Mouse (Mus musculus): ENCODE measurements around the gene Lbr. TPM values are rescaled to one million over a fixed set of nuclear protein-coding genes. Genes with fewer than 3 reads are reported as not detected.

Gene Lbr
- total RNA-seq, 1 experiment, result 240 TPM

GRCm38 (mm10) chr1:181873086-181873920 lies 30.5 kb upstream of the Lbr start:
- Histone ChIP-seq H3K4me3 (ENCODE audit: insufficient read depth in 1 of 2, low read depth in 1 of 2, low read length in 2 of 2, poor library complexity in 1 of 2, severe bottlenecking in 1 of 2) (no peak overlapping the region), H3K27ac (ENCODE audit: insufficient read depth, low read depth, low read length, poor library complexity, severe bottlenecking) (no peak overlapping the region), H3K9ac (ENCODE audit: insufficient read depth, low read depth, low read length, poor library complexity, severe bottlenecking) (no peak overlapping the region), H3K4me1 (ENCODE audit: control insufficient read depth in 2 of 2, insufficient read depth in 2 of 2, low read length in 2 of 2, poor library complexity in 1 of 2) (peaks cover 0 to 6% of the 10 kb centered on the region in 2 experiments; a peak in 2 of 4 replicates), H3K9me3 (ENCODE audit: control insufficient read depth, insufficient read depth, low read depth, low read length) (no peaks in the 10 kb centered on the region), H3K36me3 (ENCODE audit: control insufficient read depth, insufficient read depth, low read length, poor library complexity, severe bottlenecking) (no peaks in the 10 kb centered on the region)
- DNase-seq (ENCODE audit: low read depth, low spot score), result no peak
- in situ Hi-C loops (cut with MboI; ENCODE audit: low sequenced_read_pairs in 2 of 2, unreplicated experiment in 2 of 2), result no loop called here
- no peak for TF ChIP-seq ZC3H11A (IDR thresholded peaks at IDR 0.05; ENCODE audit: borderline replicate concordance, low read depth, low read length)
- TF ChIP-seq ZNF384 (IDR thresholded peaks at IDR 0.05; ENCODE audit: low read depth, low read length), result no peak
- no peak for TF ChIP-seq MAFK (IDR thresholded peaks at IDR 0.05; ENCODE audit: insufficient read depth, low read depth, low read length)
- no peak for TF ChIP-seq CHD2 (IDR thresholded peaks at IDR 0.05; ENCODE audit: low read depth, low read length)
- no peak for TF ChIP-seq HCFC1 (IDR thresholded peaks at IDR 0.05; ENCODE audit: borderline replicate concordance, insufficient read depth, low read length)

- no peak for DNase-seq (ENCODE audit: low read depth, low spot score)
- TF ChIP-seq HCFC1 (IDR thresholded peaks at IDR 0.05; ENCODE audit: borderline replicate concordance, insufficient read depth, low read length), result no peak
- no peak for TF ChIP-seq ZC3H11A (IDR thresholded peaks at IDR 0.05; ENCODE audit: borderline replicate concordance, low read depth, low read length)
- TF ChIP-seq ZNF384 (IDR thresholded peaks at IDR 0.05; ENCODE audit: low read depth, low read length), result no peak
- no peak for TF ChIP-seq MAFK (IDR thresholded peaks at IDR 0.05; ENCODE audit: insufficient read depth, low read depth, low read length)
- no peak for TF ChIP-seq CHD2 (IDR thresholded peaks at IDR 0.05; ENCODE audit: low read depth, low read length)
- Histone ChIP-seq H3K9me3 (ENCODE audit: control insufficient read depth, insufficient read depth, low read depth, low read length) (no peaks in the 10 kb centered on the region), H3K4me3 (ENCODE audit: insufficient read depth in 1 of 2, low read depth in 1 of 2, low read length in 2 of 2, poor library complexity in 1 of 2, severe bottlenecking in 1 of 2) (no peak overlapping the region), H3K9ac (ENCODE audit: insufficient read depth, low read depth, low read length, poor library complexity, severe bottlenecking) (no peak overlapping the region), H3K27ac (ENCODE audit: insufficient read depth, low read depth, low read length, poor library complexity, severe bottlenecking) (no peak overlapping the region), H3K36me3 (ENCODE audit: control insufficient read depth, insufficient read depth, low read length, poor library complexity, severe bottlenecking) (no peaks in the 10 kb centered on the region), H3K4me1 (ENCODE audit: control insufficient read depth in 2 of 2, insufficient read depth in 2 of 2, low read length in 2 of 2, poor library complexity in 1 of 2) (peaks cover 0 to 4% of the 10 kb centered on the region in 2 experiments; a peak in 2 of 4 replicates)
- in situ Hi-C loops (cut with MboI; ENCODE audit: low sequenced_read_pairs in 2 of 2, unreplicated experiment in 2 of 2), result no loop called here
Observed at GRCm38 (mm10) chr1:181872639-181873038, 29.8 kb upstream of the Lbr start.

DNA sequence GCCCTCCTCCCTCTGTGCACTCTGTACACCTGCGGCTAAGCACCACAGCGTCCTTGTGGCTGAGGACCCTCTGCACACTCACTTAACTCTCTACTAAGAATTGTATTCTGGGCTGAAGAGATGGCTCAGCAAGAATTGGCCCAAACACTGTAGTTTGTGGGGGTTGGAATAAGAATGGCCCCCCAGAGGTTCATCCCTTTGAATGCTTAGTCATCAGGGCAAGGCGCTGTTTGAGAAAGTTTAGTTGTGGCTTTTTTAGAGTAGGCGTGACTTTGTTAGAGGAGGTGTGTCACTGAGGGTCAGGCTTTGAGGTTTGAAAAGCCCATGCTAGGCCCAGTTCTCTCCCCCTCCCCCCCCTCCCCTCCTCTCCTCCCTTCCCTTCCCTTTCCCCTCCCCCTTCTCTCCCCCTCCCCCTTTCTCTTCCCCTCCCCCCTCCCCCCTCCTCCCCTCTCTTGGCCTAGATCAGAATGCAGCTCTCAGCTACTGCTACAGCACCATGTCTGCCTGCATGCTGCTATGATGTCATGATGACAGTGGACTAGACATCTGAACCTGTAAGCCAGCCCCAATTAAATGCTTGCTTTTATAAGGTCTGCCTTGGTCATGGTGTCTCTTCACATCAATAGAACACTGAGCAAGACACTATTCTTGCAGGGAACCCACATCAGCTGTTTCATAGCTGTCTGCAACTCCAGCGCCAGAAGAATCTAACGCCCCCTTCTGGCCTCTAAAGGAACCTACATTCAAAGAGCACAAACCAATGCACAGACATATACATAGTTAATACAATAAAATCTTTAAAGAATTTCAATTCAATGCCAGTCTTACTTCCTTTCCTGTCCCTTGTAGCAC lies 23.8 kb upstream of the Lbr start:
- in situ Hi-C loops (cut with MboI; ENCODE audit: low sequenced_read_pairs in 2 of 2, unreplicated experiment in 2 of 2), result no loop called here
- Histone ChIP-seq H3K27ac (ENCODE audit: insufficient read depth, low read depth, low read length, poor library complexity, severe bottlenecking) (no peak overlapping the region), H3K4me1 (ENCODE audit: control insufficient read depth in 2 of 2, insufficient read depth in 2 of 2, low read length in 2 of 2, poor library complexity in 1 of 2) (peaks cover 8 to 42% of the 10 kb centered on the region in 2 experiments), H3K4me3 (ENCODE audit: insufficient read depth in 1 of 2, low read depth in 1 of 2, low read length in 2 of 2, poor library complexity in 1 of 2, severe bottlenecking in 1 of 2) (no peak overlapping the region), H3K36me3 (ENCODE audit: control insufficient read depth, insufficient read depth, low read length, poor library complexity, severe bottlenecking) (no peaks in the 10 kb centered on the region), H3K9me3 (ENCODE audit: control insufficient read depth, insufficient read depth, low read depth, low read length) (no peaks in the 10 kb centered on the region; the same call in 1 of the 2 replicates), H3K9ac (ENCODE audit: insufficient read depth, low read depth, low read length, poor library complexity, severe bottlenecking) (no peak overlapping the region)
- no peak for DNase-seq (ENCODE audit: low read depth, low spot score)
- TF ChIP-seq CHD2 (IDR thresholded peaks at IDR 0.05; ENCODE audit: low read depth, low read length) (no peak), HCFC1 (IDR thresholded peaks at IDR 0.05; ENCODE audit: borderline replicate concordance, insufficient read depth, low read length) (no peak), MAFK (IDR thresholded peaks at IDR 0.05; ENCODE audit: insufficient read depth, low read depth, low read length) (no peak), ZNF384 (IDR thresholded peaks at IDR 0.05; ENCODE audit: low read depth, low read length) (no peak), ZC3H11A (IDR thresholded peaks at IDR 0.05; ENCODE audit: borderline replicate concordance, low read depth, low read length) (no peak)

DNA sequence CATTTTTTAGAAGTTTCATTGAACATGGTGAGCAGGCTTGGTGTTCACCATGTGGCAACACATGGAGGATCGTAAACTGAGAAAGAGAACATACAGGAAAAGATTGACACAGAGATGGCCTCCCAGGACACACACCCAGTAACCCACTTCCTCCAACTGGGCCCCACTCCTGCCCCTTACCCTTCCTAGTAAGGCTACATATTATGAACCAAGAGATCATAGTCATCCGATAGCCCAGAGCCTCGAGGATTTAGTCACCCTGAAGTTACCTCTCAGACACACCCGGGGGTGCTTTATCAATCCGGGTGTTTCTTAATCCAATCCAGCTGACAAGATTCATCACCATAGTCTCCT lies 23.0 kb upstream of the Lbr start:
- Histone ChIP-seq H3K9ac (ENCODE audit: insufficient read depth, low read depth, low read length, poor library complexity, severe bottlenecking) (no peak overlapping the region; the same call in 1 of the 2 replicates), H3K4me1 (ENCODE audit: control insufficient read depth in 2 of 2, insufficient read depth in 2 of 2, low read length in 2 of 2, poor library complexity in 1 of 2) (peaks cover 8 to 48% of the 10 kb centered on the region in 2 experiments), H3K36me3 (ENCODE audit: control insufficient read depth, insufficient read depth, low read length, poor library complexity, severe bottlenecking) (no peaks in the 10 kb centered on the region), H3K27ac (ENCODE audit: insufficient read depth, low read depth, low read length, poor library complexity, severe bottlenecking) (no peak overlapping the region), H3K9me3 (ENCODE audit: control insufficient read depth, insufficient read depth, low read depth, low read length) (no peaks in the 10 kb centered on the region; the same call in 1 of the 2 replicates), H3K4me3 (ENCODE audit: insufficient read depth in 1 of 2, low read depth in 1 of 2, low read length in 2 of 2, poor library complexity in 1 of 2, severe bottlenecking in 1 of 2) (no peak overlapping the region)
- in situ Hi-C loops (cut with MboI; ENCODE audit: low sequenced_read_pairs in 2 of 2, unreplicated experiment in 2 of 2), result no loop called here
- no peak for TF ChIP-seq CHD2 (IDR thresholded peaks at IDR 0.05; ENCODE audit: low read depth, low read length)
- no peak for TF ChIP-seq HCFC1 (IDR thresholded peaks at IDR 0.05; ENCODE audit: borderline replicate concordance, insufficient read depth, low read length)
- no peak for TF ChIP-seq ZNF384 (IDR thresholded peaks at IDR 0.05; ENCODE audit: low read depth, low read length)
- no peak for TF ChIP-seq MAFK (IDR thresholded peaks at IDR 0.05; ENCODE audit: insufficient read depth, low read depth, low read length)
- TF ChIP-seq ZC3H11A (IDR thresholded peaks at IDR 0.05; ENCODE audit: borderline replicate concordance, low read depth, low read length), result no peak
- no peak for DNase-seq (ENCODE audit: low read depth, low spot score)
